Mouse (Mus musculus) bone marrow, adult 2 months (tissue): ENCODE results near the gene Efna5.

Source experiments
- CTCF ChIP-seq: fragments of 200-500 bp; IDR thresholded peaks from 2 replicates; pipeline ENCODE4 v1.5.1; 2011; ENCODE audit warnings: low read length, control low read depth; ENCODE audit not compliant: control insufficient read depth, insufficient read depth
- POLR2A ChIP-seq: fragments of 200-500 bp; IDR thresholded peaks from 2 replicates; pipeline ENCODE4 v1.6.1; 2011; ENCODE audit warnings: low read depth, mild to moderate bottlenecking, control low read depth, low read length, borderline replicate concordance; ENCODE audit not compliant: control insufficient read depth

DNA sequence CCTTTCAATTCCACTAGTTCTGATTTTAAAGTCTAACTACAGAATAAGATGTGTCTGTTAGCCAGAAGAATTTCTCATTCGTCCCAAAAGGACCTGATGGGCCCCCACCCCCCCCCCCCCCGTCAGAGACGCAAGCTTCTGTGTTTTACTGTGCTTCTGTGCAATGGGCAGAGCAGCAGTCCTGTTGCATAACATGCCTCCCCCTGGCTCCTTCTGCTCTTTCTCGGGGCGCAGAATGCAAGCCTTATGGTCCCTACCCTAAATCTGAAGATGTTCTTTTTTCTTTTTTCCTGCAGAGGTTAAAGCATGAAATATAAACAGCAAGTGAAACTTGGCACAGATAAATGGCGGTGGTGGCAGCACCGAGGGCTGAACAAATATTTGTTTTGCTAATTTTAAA is 224.5 kb downstream of the Efna5 start:
- no peak for TF ChIP-seq CTCF
- TF ChIP-seq POLR2A: no peak
